Mouse (Mus musculus) MEL (cell line): ENCODE results near the gene Rars. TPM values are rescaled to one million over a fixed set of nuclear protein-coding genes. Genes with fewer than 3 reads are reported as not detected.

Experiments
- DNase-seq: peaks from one replicate; pipeline ENCODE4 v3.0.0; 2011; ENCODE audit warnings: low read depth, low spot score
- H3K27ac ChIP-seq: 2 replicates; pipeline ENCODE4 v1.5.1; 2012; ENCODE audit warnings: low read depth, mild to moderate bottlenecking, control low read depth, low read length, moderate library complexity; ENCODE audit not compliant: control insufficient read depth
- H3K27me3 ChIP-seq, 2 experiments: fragments of 150-350 bp in 1 of 2; sonication (generic) in 1 of 2; 2 replicates each; pipeline ENCODE4 v1.6.1; 2012; ENCODE audit warnings: low read length in 2 of 2, mild to moderate bottlenecking in 2 of 2, improper control_type of control experiment in 1 of 2, moderate library complexity in 1 of 2; ENCODE audit not compliant: insufficient read depth in 2 of 2, control insufficient read depth in 1 of 2
- H3K36me3 ChIP-seq, 2 experiments: 2 replicates each; pipeline ENCODE4 v1.6.1; 2012 to 2014; ENCODE audit warnings: low read length in 2 of 2, improper control_type of control experiment in 1 of 2, inconsistent platforms in 1 of 2, mild to moderate bottlenecking in 1 of 2; ENCODE audit not compliant: insufficient read depth in 2 of 2, control insufficient read depth in 1 of 2
- H3K4me1 ChIP-seq, 2 experiments: fragments of 150-350 bp in 1 of 2; sonication (generic) in 1 of 2; 2 replicates each; pipeline ENCODE4 v1.6.1; 2012; ENCODE audit warnings: low read length in 2 of 2, improper control_type of control experiment in 1 of 2, mild to moderate bottlenecking in 1 of 2; ENCODE audit not compliant: insufficient read depth in 2 of 2, control insufficient read depth in 1 of 2
- H3K4me3 ChIP-seq, 2 experiments: fragments of 150-350 bp in 1 of 2; sonication (generic) in 1 of 2; 2 replicates each; pipeline ENCODE4 v1.5.1; 2012; ENCODE audit warnings: low read depth in 2 of 2, low read length in 2 of 2, mild to moderate bottlenecking in 2 of 2, moderate library complexity in 2 of 2, control low read depth in 1 of 2, improper control_type of control experiment in 1 of 2; ENCODE audit not compliant: control insufficient read depth in 1 of 2, insufficient read depth in 1 of 2
- H3K79me2 ChIP-seq: 2 replicates; pipeline ENCODE4 v1.6.1; 2012; ENCODE audit warnings: mild to moderate bottlenecking, low read length, moderate library complexity; ENCODE audit not compliant: control insufficient read depth, poor library complexity, insufficient read depth
- H3K9ac ChIP-seq: 2 replicates; pipeline ENCODE4 v1.6.1; 2012; ENCODE audit warnings: low read depth, mild to moderate bottlenecking, control low read depth, low read length, moderate library complexity; ENCODE audit not compliant: control insufficient read depth, poor library complexity, severe bottlenecking
- H3K9me3 ChIP-seq: fragments of 150-350 bp; sonication (generic); replicated peaks from 2 replicates; pipeline ENCODE4 v1.6.1; 2012; ENCODE audit warnings: mild to moderate bottlenecking, low read length, improper control_type of control experiment, moderate library complexity; ENCODE audit not compliant: insufficient read depth
- CTCF ChIP-seq, 3 experiments: IDR thresholded peaks in 2 of 3; conservative IDR thresholded peaks in 1 of 3; 2 replicates each; pipeline ENCODE4 v1.5.1; 2011 to 2012; ENCODE audit warnings: low read length in 3 of 3, low read depth in 2 of 3, mild to moderate bottlenecking in 2 of 3, improper control_type of control experiment in 1 of 3, inconsistent platforms in 1 of 3, mixed read lengths in 1 of 3, moderate library complexity in 1 of 3; ENCODE audit not compliant: control insufficient read depth in 1 of 3, insufficient read depth in 1 of 3, poor library complexity in 1 of 3, severe bottlenecking in 1 of 3
- E2F4 ChIP-seq: IDR thresholded peaks from 2 replicates; pipeline ENCODE4 v1.6.1; 2011; ENCODE audit warnings: low read depth, low read length, improper control_type of control experiment, borderline replicate concordance
- EP300 ChIP-seq, 2 experiments: IDR thresholded peaks; 2 replicates each; pipeline ENCODE4 v1.6.1; 2011; ENCODE audit warnings: improper control_type of control experiment in 2 of 2, low read length in 2 of 2, low read depth in 1 of 2, mild to moderate bottlenecking in 1 of 2
- ETS1 ChIP-seq: IDR thresholded peaks from 2 replicates; pipeline ENCODE4 v1.6.1; 2012; ENCODE audit warnings: low read depth, mild to moderate bottlenecking, inconsistent platforms, low read length, improper control_type of control experiment, moderate library complexity
- GABPA ChIP-seq: IDR thresholded peaks from 2 replicates; pipeline ENCODE4 v1.6.1; 2012; ENCODE audit warnings: low read depth, mild to moderate bottlenecking, inconsistent platforms, low read length, improper control_type of control experiment, moderate library complexity
- MAFK ChIP-seq: IDR thresholded peaks from 2 replicates; pipeline ENCODE4 v1.6.1; 2011; ENCODE audit warnings: low read depth, mild to moderate bottlenecking, low read length, improper control_type of control experiment, borderline replicate concordance
- MAZ ChIP-seq: IDR thresholded peaks from 2 replicates; pipeline ENCODE4 v1.6.1; 2012; ENCODE audit warnings: low read depth, mild to moderate bottlenecking, inconsistent platforms, low read length, improper control_type of control experiment
- MYB ChIP-seq: IDR thresholded peaks from 2 replicates; pipeline ENCODE4 v1.6.1; 2011; ENCODE audit warnings: mild to moderate bottlenecking, low read depth, low read length, improper control_type of control experiment
- POLR2A ChIP-seq, 2 experiments: IDR thresholded peaks; 2 replicates each; pipeline ENCODE4 v1.6.1; 2011 to 2012; ENCODE audit warnings: low read length in 2 of 2, mild to moderate bottlenecking in 2 of 2, control low read depth in 1 of 2, improper control_type of control experiment in 1 of 2, low read depth in 1 of 2, moderate library complexity in 1 of 2; ENCODE audit not compliant: control insufficient read depth in 1 of 2, insufficient read depth in 1 of 2, poor library complexity in 1 of 2
- POLR2AphosphoS2 ChIP-seq: IDR thresholded peaks from 2 replicates; pipeline ENCODE4 v1.6.1; 2011; ENCODE audit warnings: low read length, improper control_type of control experiment
- POLR2AphosphoS5 ChIP-seq: IDR thresholded peaks from 2 replicates; pipeline ENCODE4 v1.6.1; 2012; ENCODE audit warnings: low read depth, borderline replicate concordance, mild to moderate bottlenecking, inconsistent platforms, low read length, moderate library complexity, mixed read lengths
- RCOR1 ChIP-seq: IDR thresholded peaks from 2 replicates; pipeline ENCODE4 v1.6.1; 2012; ENCODE audit warnings: low read depth, mild to moderate bottlenecking, inconsistent platforms, low read length, improper control_type of control experiment
- SIN3A ChIP-seq: IDR thresholded peaks from 2 replicates; pipeline ENCODE4 v1.6.1; 2012; ENCODE audit warnings: low read length, improper control_type of control experiment, inconsistent platforms
- SMC3 ChIP-seq: IDR thresholded peaks from 2 replicates; pipeline ENCODE4 v1.6.1; 2011; ENCODE audit warnings: low read depth, low read length, improper control_type of control experiment
- TAL1 ChIP-seq: IDR thresholded peaks from 2 replicates; pipeline ENCODE4 v1.6.1; 2012; ENCODE audit warnings: mild to moderate bottlenecking, inconsistent platforms, low read length, moderate library complexity, mixed read lengths
- USF2 ChIP-seq, 2 experiments: IDR thresholded peaks; 2 replicates each; pipeline ENCODE4 v1.6.1; 2011 to 2012; ENCODE audit warnings: improper control_type of control experiment in 2 of 2, low read length in 2 of 2, borderline replicate concordance in 1 of 2, inconsistent platforms in 1 of 2, low read depth in 1 of 2, mild to moderate bottlenecking in 1 of 2; ENCODE audit not compliant: insufficient read depth in 1 of 2
- ZC3H11A ChIP-seq: IDR thresholded peaks from 2 replicates; pipeline ENCODE4 v1.6.1; 2012; ENCODE audit warnings: low read depth, mild to moderate bottlenecking, inconsistent platforms, low read length, improper control_type of control experiment
- ZMIZ1 ChIP-seq: IDR thresholded peaks from 2 replicates; pipeline ENCODE4 v1.6.1; 2012; ENCODE audit warnings: low read depth, mild to moderate bottlenecking, inconsistent platforms, low read length, improper control_type of control experiment, moderate library complexity
- ZNF384 ChIP-seq: IDR thresholded peaks from 2 replicates; pipeline ENCODE4 v1.6.1; 2012; ENCODE audit warnings: low read depth, mild to moderate bottlenecking, inconsistent platforms, low read length, improper control_type of control experiment
- polyA plus RNA-seq, 2 experiments: library from polyadenylated mRNA; stranded (reverse) in 1 of 2; unstranded in 1 of 2; fragments of >175 nt in 1 of 2; fragments of >200 nt in 1 of 2; gene quantifications; 2 replicates each; pipeline versions ENCODE4 v1.2.1 to v1.2.4; 2012; ENCODE audit warnings: low replicate concordance in 2 of 2, low read depth in 1 of 2; ENCODE audit not compliant: insufficient read length in 2 of 2, insufficient read depth in 1 of 2, missing spikeins in 1 of 2
- total RNA-seq: library from RNA; depleted of rRNA; stranded (reverse); fragments of 300-350 nt; gene quantifications from 2 replicates; pipeline ENCODE4 v1.2.3, GENCODE M21; 2012

Rars gene
- total and polyA plus RNA-seq, 3 experiments, result 193 to 396 (median 251) TPM

DNA sequence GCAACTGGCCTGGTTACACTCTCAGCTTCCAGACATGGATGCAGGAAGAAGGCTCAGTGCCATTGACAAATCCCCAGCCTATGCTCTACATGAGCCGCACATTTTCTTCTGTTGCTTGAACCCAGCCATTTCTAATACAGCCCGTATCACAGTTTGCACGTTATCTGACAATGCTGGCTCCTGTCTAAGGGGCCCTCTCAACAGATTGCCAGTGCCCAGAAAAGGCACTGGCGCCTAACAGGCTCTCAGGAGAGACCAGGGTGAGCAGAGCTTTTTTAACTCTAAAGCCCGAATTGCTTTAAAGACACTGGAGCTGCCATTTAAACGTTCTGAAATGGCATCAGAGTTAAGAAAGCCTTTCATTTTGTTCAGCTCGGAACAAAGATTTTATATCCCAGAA, 31.8 kb upstream of the Rars start:
- H3K4me3 ChIP-seq, result no peak overlapping the region
- H3K27ac ChIP-seq, result no peak overlapping the region
- H3K36me3 ChIP-seq, result no peaks in the 10 kb centered on the region
- no peak for DNase-seq
- H3K9me3 ChIP-seq, result no peaks in the 10 kb centered on the region
- no peaks in the 10 kb centered on the region for H3K79me2 ChIP-seq
- H3K9ac ChIP-seq, result no peak overlapping the region
- TF ChIP-seq POLR2AphosphoS2, result no peak
- TF ChIP-seq ZC3H11A, result no peak
- no peak for TF ChIP-seq E2F4
- TF ChIP-seq ZNF384, result no peak
- no peak for TF ChIP-seq EP300 (IDR thresholded peaks at IDR 0.05; ENCODE audit: low read depth in 1 of 2, low read length in 2 of 2)
- TF ChIP-seq MAZ, result no peak
- TF ChIP-seq MAFK, result no peak
- TF ChIP-seq RCOR1, result no peak
- H3K4me1 ChIP-seq, result no peaks in the 10 kb centered on the region
- H3K27me3 ChIP-seq, result no peaks in the 10 kb centered on the region

DNA sequence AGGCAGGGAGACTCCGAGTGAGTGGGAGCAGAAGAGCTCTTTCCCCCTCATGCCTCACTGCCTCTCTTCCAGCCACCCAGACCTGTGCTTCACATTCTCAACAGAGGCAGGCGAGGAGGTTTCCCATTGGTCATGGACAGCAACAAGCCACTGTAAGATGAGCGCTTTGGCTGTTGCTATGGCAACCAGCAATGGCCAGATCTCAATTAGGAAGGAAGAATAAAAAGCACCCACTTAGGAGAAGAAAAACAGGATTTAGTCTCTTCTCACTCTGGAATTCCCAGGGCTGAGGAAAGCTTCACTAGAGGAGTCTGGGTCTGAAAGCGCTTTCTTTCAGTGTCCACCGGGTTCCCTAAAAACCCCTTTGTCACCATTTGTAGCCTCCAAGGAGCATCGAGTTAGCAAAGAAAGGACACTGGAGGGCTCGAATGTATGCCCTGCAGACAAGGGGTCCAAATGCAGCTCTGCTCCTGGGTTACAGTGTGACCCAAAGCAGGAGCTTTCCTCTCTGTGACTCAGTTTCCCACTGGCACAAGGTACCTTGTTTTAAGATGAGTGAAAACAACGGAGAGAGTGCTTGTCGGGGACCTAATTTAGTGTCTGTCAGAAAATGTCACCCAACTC, 30.8 kb upstream of the Rars start:
- no peaks in the 10 kb centered on the region for H3K36me3 ChIP-seq
- no peak for DNase-seq
- H3K79me2 ChIP-seq, result no peaks in the 10 kb centered on the region
- no peak overlapping the region for H3K9ac ChIP-seq
- H3K27me3 ChIP-seq, result no peaks in the 10 kb centered on the region
- H3K9me3 ChIP-seq, result no peaks in the 10 kb centered on the region
- TF ChIP-seq POLR2A (IDR thresholded peaks at IDR 0.05; ENCODE audit: control insufficient read depth in 1 of 2, insufficient read depth in 1 of 2, low read depth in 1 of 2, low read length in 2 of 2, poor library complexity in 1 of 2) (no peak), CTCF (IDR thresholded peaks at IDR 0.05 in 2 of 3, conservative IDR thresholded peaks at IDR 0.05 in 1 of 3; ENCODE audit: control insufficient read depth in 1 of 3, insufficient read depth in 1 of 3, low read depth in 2 of 3, low read length in 3 of 3, poor library complexity in 1 of 3, severe bottlenecking in 1 of 3) (no peak), ZMIZ1 (no peak), MYB (no peak), ETS1 (no peak), POLR2AphosphoS5 (no peak), MAFK (no peak), USF2 (IDR thresholded peaks at IDR 0.05; ENCODE audit: borderline replicate concordance in 1 of 2, insufficient read depth in 1 of 2, low read depth in 1 of 2, low read length in 2 of 2) (no peak), SIN3A (no peak), GABPA (no peak), SMC3 (no peak), TAL1 (no peak)
- TF ChIP-seq, all 39 proteins: peak for 0
- no peak overlapping the region for H3K27ac ChIP-seq
- H3K4me1 ChIP-seq, result no peaks in the 10 kb centered on the region
- no peak overlapping the region for H3K4me3 ChIP-seq
